Mouse (Mus musculus) midbrain, embryonic 15.5 days (tissue): ENCODE results near the gene Psip1. TPM values are rescaled to one million over a fixed set of nuclear protein-coding genes. Genes with fewer than 3 reads are reported as not detected.
A peak's percentile ranks its signal among the peaks of the same experiment; 100 is the strongest.

Source experiments
- ATAC-seq: fragments of 200-750 bp; cut with Nextera tagmentation; replicated peaks from 2 replicates; pipeline ENCODE4 v1.8.0; 2017; ENCODE audit warnings: moderate TSS enrichment
- H3K27ac ChIP-seq: fragments of 300-500 bp; sonication (generic); 2 replicates; pipeline ENCODE4 v1.5.1; 2015; ENCODE audit warnings: mild to moderate bottlenecking, inconsistent platforms
- H3K27me3 ChIP-seq: fragments of 300-500 bp; sonication (generic); replicated peaks from 2 replicates; pipeline ENCODE4 v1.6.1; 2015; ENCODE audit warnings: inconsistent platforms
- H3K36me3 ChIP-seq: fragments of 300-500 bp; sonication (generic); replicated peaks from 2 replicates; pipeline ENCODE4 v1.6.1; 2015; ENCODE audit warnings: inconsistent platforms
- H3K4me1 ChIP-seq: fragments of 300-500 bp; sonication (generic); 2 replicates; pipeline ENCODE4 v1.6.1; 2015; ENCODE audit warnings: inconsistent platforms
- H3K4me2 ChIP-seq: fragments of 300-500 bp; sonication (generic); 2 replicates; pipeline ENCODE4 v1.6.1; 2015; ENCODE audit warnings: inconsistent platforms, mild to moderate bottlenecking, moderate library complexity
- H3K4me3 ChIP-seq: fragments of 300-500 bp; sonication (generic); 2 replicates; pipeline ENCODE4 v1.5.1; 2015; ENCODE audit warnings: mild to moderate bottlenecking, inconsistent platforms
- H3K9ac ChIP-seq: fragments of 300-500 bp; sonication (generic); 2 replicates; pipeline ENCODE4 v1.6.1; 2015; ENCODE audit warnings: mild to moderate bottlenecking, inconsistent platforms
- H3K9me3 ChIP-seq: fragments of 300-500 bp; sonication (generic); 2 replicates; pipeline ENCODE4 v1.6.1; 2016; ENCODE audit warnings: inconsistent platforms
- WGBS: fragments of 180-500 bp; shearing (Covaris S2); methylation state at CpG from one replicate; pipeline ENCODE4 v1.1.7; 2015; ENCODE audit warnings: mixed read lengths; 5-methylcytosine and 5-hydroxymethylcytosine counted together
- polyA plus RNA-seq: library from polyadenylated mRNA; unstranded; fragments of >200 nt; fragmentation: Nextera tagmentation; extraction: Ambion mirVana; gene quantifications from 2 replicates; pipeline ENCODE4 v1.2.1, GENCODE M21; 2015

Psip1 gene
- polyA plus RNA-seq, 1 experiment from 2014 or later: 273 TPM

DNA sequence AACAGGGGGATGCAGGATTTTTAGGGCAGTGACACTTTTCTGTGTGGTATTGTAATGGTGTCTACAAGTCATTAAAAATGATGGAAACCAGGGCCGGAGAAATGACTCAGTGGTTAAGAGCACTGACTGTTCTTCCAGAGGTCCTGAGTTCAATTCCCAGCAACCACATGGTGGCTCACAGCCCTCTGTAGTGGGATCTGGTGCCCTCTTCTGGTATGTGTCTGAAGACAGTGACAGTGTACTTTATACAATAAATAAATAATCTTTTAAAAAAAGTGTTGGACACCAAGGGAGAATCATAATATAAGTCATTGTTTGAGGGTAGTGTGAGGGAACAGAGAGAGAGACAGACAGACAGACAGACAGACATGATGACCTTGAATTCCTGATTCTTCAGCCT lies 6.9 kb upstream of the Psip1 start:
- no peak for ATAC-seq

GRCm38 (mm10) chr4:83489121-83489520 lies 2.9 kb upstream of the Psip1 start:
- Histone ChIP-seq H3K36me3 (no peaks in the 10 kb centered on the region), H3K4me3 (no peak overlapping the region), H3K9me3 (no peaks in the 10 kb centered on the region), H3K4me1 (peaks cover 15% of the 10 kb centered on the region), H3K27ac (no peak overlapping the region), H3K27me3 (no peaks in the 10 kb centered on the region), H3K9ac (no peak overlapping the region), H3K4me2 (no peak overlapping the region)
- WGBS: 26% methylated on average over 5 of the region's 5 CpGs
- no peak for ATAC-seq

More for the DNA sequence above, 6.9 kb upstream of the Psip1 start:
- Histone ChIP-seq H3K9me3 (no peaks in the 10 kb centered on the region), H3K4me1 (no peaks in the 10 kb centered on the region), H3K9ac (no peak overlapping the region), H3K27me3 (no peaks in the 10 kb centered on the region), H3K4me2 (no peak overlapping the region), H3K4me3 (no peak overlapping the region), H3K36me3 (no peaks in the 10 kb centered on the region), H3K27ac (no peak overlapping the region)
- 100% methylated on average over 1 of the region's 1 CpGs for WGBS

DNA sequence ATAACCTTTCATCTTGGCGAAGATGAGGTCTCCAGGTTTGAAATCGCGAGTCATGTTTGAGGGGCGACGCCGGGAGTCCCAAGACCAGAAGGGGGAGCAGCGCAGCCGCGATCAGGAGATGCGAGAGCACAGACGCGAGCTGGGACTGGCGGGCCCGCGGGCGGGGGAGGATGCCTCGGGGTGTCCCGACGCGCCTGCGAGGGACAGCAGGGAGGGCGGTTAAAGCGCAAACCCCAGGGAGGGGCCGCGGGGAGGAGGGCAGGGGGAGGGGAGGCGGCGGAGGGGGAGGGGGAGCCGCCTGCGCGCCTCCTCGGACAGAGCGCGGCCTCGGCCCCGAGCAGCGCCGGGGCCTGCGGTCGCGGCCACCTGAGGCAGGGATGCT lies 533 bp downstream of the Psip1 start:
- H3K4me1 ChIP-seq: peaks cover 27% of the 10 kb centered on the region
- under 1% methylated on average over 33 of the region's 40 CpGs for WGBS
- peak overlapping the region; percentile 86 for H3K9ac ChIP-seq
- ATAC-seq: peak; percentile 79
- peak overlapping the region; percentile 50 for H3K4me2 ChIP-seq
- H3K27me3 ChIP-seq: no peaks in the 10 kb centered on the region
- H3K27ac ChIP-seq: peak overlapping the region; percentile 100
- H3K9me3 ChIP-seq: no peaks in the 10 kb centered on the region
- peak overlapping the region; percentile 96 for H3K4me3 ChIP-seq
- peaks cover 6% of the 10 kb centered on the region; the same call in 1 of the 2 replicates for H3K36me3 ChIP-seq

- Histone ChIP-seq H3K9ac (peak overlapping the region; percentile 86), H3K27me3 (no peaks in the 10 kb centered on the region), H3K27ac (peak overlapping the region; percentile 100), H3K4me3 (peak overlapping the region; percentile 96), H3K9me3 (no peaks in the 10 kb centered on the region), H3K4me2 (peak overlapping the region; percentile 50), H3K4me1 (peaks cover 27% of the 10 kb centered on the region), H3K36me3 (peaks cover 6% of the 10 kb centered on the region; the same call in 1 of the 2 replicates)
- no peak for ATAC-seq
- WGBS: 14% methylated on average over 12 of the region's 12 CpGs
Measured at GRCm38 (mm10) chr4:83485250-83485649, 1.0 kb downstream of the Psip1 start.

DNA sequence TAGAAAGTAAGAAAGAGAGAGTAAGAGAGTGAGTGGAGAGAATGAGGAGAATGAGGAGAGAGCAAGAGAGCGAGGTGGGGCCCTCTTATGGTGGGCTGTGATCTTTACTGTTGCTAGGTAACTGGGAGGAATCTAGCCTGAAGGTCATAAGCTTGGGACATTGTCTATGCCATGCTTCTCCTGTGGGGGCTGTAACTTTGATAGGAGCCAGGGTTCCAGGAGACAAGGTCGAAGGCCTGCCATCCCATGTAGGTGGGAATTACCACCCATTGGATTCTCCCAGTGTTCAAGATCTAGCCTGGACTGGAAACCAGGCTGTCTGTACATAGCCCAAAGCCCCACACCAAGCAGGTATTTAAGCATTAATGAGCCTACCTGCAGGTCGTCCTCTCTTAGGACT lies 18.1 kb downstream of the Psip1 start:
- peak; percentile 57; the same call in 1 of the 2 replicates for ATAC-seq
- H3K27me3 ChIP-seq: no peaks in the 10 kb centered on the region
- peaks cover 42% of the 10 kb centered on the region for H3K36me3 ChIP-seq

GRCm38 (mm10) chr4:83467615-83468014 lies 18.6 kb downstream of the Psip1 start:
- Histone ChIP-seq H3K36me3 (peaks cover 44% of the 10 kb centered on the region), H3K4me3 (no peak overlapping the region), H3K9ac (no peak overlapping the region), H3K4me1 (0 out of 2 replicates have a peak, but pooled peaks cover 4% of the 10 kb centered on the region), H3K27me3 (no peaks in the 10 kb centered on the region), H3K9me3 (no peaks in the 10 kb centered on the region), H3K4me2 (no peak overlapping the region), H3K27ac (peak overlapping the region; percentile 38; the same call in 1 of the 2 replicates)
- 83% methylated on average over 7 of the region's 7 CpGs for WGBS
- peak; percentile 62; the same call in 1 of the 2 replicates for ATAC-seq

More for the DNA sequence above, 18.1 kb downstream of the Psip1 start:
- H3K27ac ChIP-seq: 0 out of 2 replicates have a peak overlapping the region, but pooled peaks have one; percentile 38
- 0 out of 2 replicates have a peak, but pooled peaks cover 4% of the 10 kb centered on the region for H3K4me1 ChIP-seq
- 55% methylated on average over 3 of the region's 3 CpGs for WGBS
- H3K4me2 ChIP-seq: no peak overlapping the region
- no peak overlapping the region for H3K9ac ChIP-seq
- H3K9me3 ChIP-seq: no peaks in the 10 kb centered on the region
- no peak overlapping the region for H3K4me3 ChIP-seq

DNA sequence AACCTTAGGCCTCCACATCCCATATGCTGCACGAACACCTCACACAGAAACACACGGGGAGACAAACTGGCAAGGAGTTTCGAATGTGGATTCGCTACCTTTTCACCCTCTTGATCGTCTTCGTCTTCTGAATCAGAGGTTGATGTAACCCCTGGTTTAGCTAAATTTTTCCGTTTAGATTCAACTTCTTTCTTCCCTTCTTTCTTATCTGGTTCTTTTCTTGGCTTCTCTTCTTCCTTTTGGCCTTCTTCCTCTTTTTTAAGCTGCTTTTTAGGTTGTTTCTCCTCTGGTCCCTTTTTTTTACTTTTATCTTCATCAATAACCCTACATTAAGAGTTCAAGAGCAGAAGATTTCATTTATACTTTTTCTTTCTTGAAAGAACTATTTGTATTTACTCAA lies 21.4 kb downstream of the Psip1 start:
- Histone ChIP-seq H3K27ac (no peak overlapping the region), H3K4me3 (no peak overlapping the region), H3K36me3 (peaks cover 39% of the 10 kb centered on the region), H3K9ac (no peak overlapping the region), H3K4me1 (0 out of 2 replicates have a peak, but pooled peaks cover 4% of the 10 kb centered on the region), H3K9me3 (no peaks in the 10 kb centered on the region), H3K27me3 (no peaks in the 10 kb centered on the region), H3K4me2 (no peak overlapping the region)
- WGBS: 88% methylated on average over 7 of the region's 7 CpGs
- ATAC-seq: no peak

DNA sequence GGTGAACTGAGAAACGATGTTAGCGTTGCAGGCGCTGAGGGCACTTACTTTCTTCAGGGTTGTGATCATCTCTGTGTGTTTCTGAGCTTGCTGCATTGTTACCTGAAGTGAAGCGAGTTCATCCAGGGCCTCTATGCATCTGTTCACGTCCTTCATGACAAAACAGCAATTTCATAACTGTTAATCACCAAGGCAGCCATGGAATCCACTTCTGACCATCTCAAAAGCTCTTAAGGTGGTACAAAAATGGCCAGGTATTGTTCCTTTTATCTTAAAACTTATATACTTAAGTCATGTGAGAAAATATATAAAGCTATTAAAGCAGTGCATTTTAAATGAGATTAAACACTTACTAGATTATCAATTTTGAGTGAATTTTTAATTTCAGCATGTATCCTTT lies 26.2 kb downstream of the Psip1 start:
- Histone ChIP-seq H3K36me3 (peaks cover 55% of the 10 kb centered on the region), H3K4me2 (no peak overlapping the region), H3K9ac (no peak overlapping the region), H3K27me3 (no peaks in the 10 kb centered on the region), H3K4me1 (no peaks in the 10 kb centered on the region), H3K27ac (no peak overlapping the region), H3K4me3 (no peak overlapping the region), H3K9me3 (no peaks in the 10 kb centered on the region)
- no peak for ATAC-seq
- WGBS: 93% methylated on average over 5 of the region's 5 CpGs

GRCm38 (mm10) chr4:83450785-83451184 lies 35.5 kb downstream of the Psip1 start:
- H3K27ac ChIP-seq: no peak overlapping the region
- H3K4me2 ChIP-seq: no peak overlapping the region
- no peak for ATAC-seq
- H3K36me3 ChIP-seq: peaks cover 37% of the 10 kb centered on the region
- no peaks in the 10 kb centered on the region for H3K9me3 ChIP-seq
- H3K4me3 ChIP-seq: no peak overlapping the region
- H3K27me3 ChIP-seq: no peaks in the 10 kb centered on the region
- H3K9ac ChIP-seq: no peak overlapping the region
- WGBS: 84% methylated on average over 4 of the region's 4 CpGs
- no peaks in the 10 kb centered on the region for H3K4me1 ChIP-seq

DNA sequence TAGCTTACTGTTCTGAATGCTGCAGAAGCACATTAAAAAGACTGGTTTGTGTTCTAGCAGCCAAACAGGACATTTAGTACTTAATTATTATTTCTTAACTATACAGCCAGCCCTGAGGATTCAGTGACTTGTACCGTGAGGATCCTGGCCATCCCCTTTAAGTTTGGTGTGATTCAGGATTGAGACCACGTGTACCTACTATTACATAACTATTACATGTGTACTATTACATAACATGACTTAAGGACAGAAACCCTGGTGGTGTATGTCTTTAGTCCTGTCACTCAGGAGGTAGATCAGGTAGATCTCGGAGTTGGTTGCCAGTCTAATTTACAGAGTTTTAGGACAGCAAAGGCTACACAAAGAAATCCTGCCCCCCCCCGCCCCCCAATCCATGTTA lies 45.2 kb downstream of the Psip1 start:
- no peak for ATAC-seq
- no peaks in the 10 kb centered on the region for H3K27me3 ChIP-seq
- H3K9me3 ChIP-seq: no peaks in the 10 kb centered on the region
- no peaks in the 10 kb centered on the region for H3K4me1 ChIP-seq
- H3K4me3 ChIP-seq: no peak overlapping the region
- H3K4me2 ChIP-seq: no peak overlapping the region
- H3K9ac ChIP-seq: no peak overlapping the region
- WGBS: 86% methylated on average over 4 of the region's 4 CpGs
- H3K36me3 ChIP-seq: peaks cover 27% of the 10 kb centered on the region
- no peak overlapping the region for H3K27ac ChIP-seq

GRCm38 (mm10) chr4:83439045-83439444 lies 47.2 kb downstream of the Psip1 start:
- ATAC-seq: no peak
- peaks cover 39% of the 10 kb centered on the region for H3K36me3 ChIP-seq
- no peaks in the 10 kb centered on the region for H3K27me3 ChIP-seq
- 48% methylated on average over 5 of the region's 5 CpGs for WGBS
- no peak overlapping the region for H3K9ac ChIP-seq
- H3K4me2 ChIP-seq: no peak overlapping the region
- no peak overlapping the region for H3K27ac ChIP-seq
- H3K4me3 ChIP-seq: no peak overlapping the region
- no peaks in the 10 kb centered on the region for H3K4me1 ChIP-seq
- H3K9me3 ChIP-seq: no peaks in the 10 kb centered on the region

GRCm38 (mm10) chr4:83438116-83438515 lies 48.1 kb downstream of the Psip1 start:
- H3K9ac ChIP-seq: no peak overlapping the region
- no peak overlapping the region for H3K27ac ChIP-seq
- no peaks in the 10 kb centered on the region for H3K27me3 ChIP-seq
- H3K4me2 ChIP-seq: no peak overlapping the region
- no peaks in the 10 kb centered on the region for H3K4me1 ChIP-seq
- no peaks in the 10 kb centered on the region for H3K9me3 ChIP-seq
- ATAC-seq: no peak
- no peak overlapping the region for H3K4me3 ChIP-seq
- peaks cover 44% of the 10 kb centered on the region for H3K36me3 ChIP-seq

DNA sequence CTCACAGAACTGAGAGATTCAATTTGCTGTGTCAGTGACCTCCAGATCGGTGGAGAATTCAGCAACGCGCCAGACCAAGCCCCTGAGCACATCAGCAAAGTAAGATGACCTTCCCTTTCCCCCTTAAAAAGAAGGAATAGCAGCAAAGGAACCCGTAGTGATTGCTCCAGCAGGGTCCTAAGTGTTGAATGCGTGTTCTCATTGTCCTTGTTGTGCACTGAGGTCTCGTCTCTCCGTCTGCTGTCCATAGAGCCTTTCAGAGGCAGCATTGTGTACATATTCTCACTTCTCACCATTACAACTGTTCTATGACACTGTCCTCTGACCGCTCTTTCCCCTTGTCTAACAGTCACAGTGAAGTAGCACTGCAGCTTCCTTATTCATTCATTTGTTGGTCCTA lies 49.9 kb downstream of the Psip1 start:
- no peak overlapping the region for H3K4me2 ChIP-seq
- H3K9ac ChIP-seq: no peak overlapping the region
- H3K4me1 ChIP-seq: no peaks in the 10 kb centered on the region
- no peak overlapping the region for H3K4me3 ChIP-seq
- H3K9me3 ChIP-seq: no peaks in the 10 kb centered on the region
- H3K27me3 ChIP-seq: no peaks in the 10 kb centered on the region
- no peak for ATAC-seq
- WGBS: 94% methylated on average over 8 of the region's 8 CpGs
- H3K27ac ChIP-seq: no peak overlapping the region
- H3K36me3 ChIP-seq: peaks cover 33% of the 10 kb centered on the region
